10 mouse cellular contexts compared by ENCODE assay signal in genomic region chr12:36314446-36314845, GRCm38 (mm10). TPM values are rescaled to one million over a fixed set of nuclear protein-coding genes. Genes with fewer than 3 reads are reported as not detected.
DNase-seq lines count a peak whose midpoint lies in the region; ATAC-seq lines count a peak whose summit lies in the region.
"Had no signal": no experiment of that assay in that cellular context is flagged by ENCODE, and none has a peak within 500 bp of the region (broad histone marks: within the 10 kb centered on the region; RNA-seq: fewer than 3 reads in every experiment).

No protein-coding gene starts in this region.

- H3K4me2 ChIP-seq in kidney, embryonic 16.5 days (replicated peaks; ENCODE audit: low read depth, low read length) = peak overlapping the region; percentile 26
- peak overlapping the region; percentile 76 for H3K4me2 ChIP-seq in embryonic facial prominence, embryonic 14.5 days (ENCODE audit: low read depth, low read length)
- peak overlapping the region; percentile 34 for H3K4me2 ChIP-seq in hindbrain, embryonic 13.5 days
- peak overlapping the region; percentile 37 for H3K4me2 ChIP-seq in midbrain, embryonic 15.5 days

- no peaks in the 10 kb centered on the region for H3K36me3 ChIP-seq in kidney, embryonic 16.5 days (ENCODE audit: insufficient read depth, low read length)
- H3K36me3 ChIP-seq in embryonic facial prominence, embryonic 14.5 days (ENCODE audit: control insufficient read depth, insufficient read depth, low read length) = no peaks in the 10 kb centered on the region
- no peaks in the 10 kb centered on the region for H3K36me3 ChIP-seq in hindbrain, embryonic 13.5 days
- H3K36me3 ChIP-seq in midbrain, embryonic 15.5 days (replicated peaks) = no peaks in the 10 kb centered on the region

- DNase-seq in kidney, postnatal 14 days = no peak
- no peak for DNase-seq in embryonic facial prominence, embryonic 14.5 days (ENCODE audit: low spot score)
- DNase-seq in left cerebral cortex, postnatal 36 days (ENCODE audit: low spot score in 2 of 2) = no peak
- DNase-seq in spleen, postnatal 36 days (ENCODE audit: low spot score in 2 of 2) = no peak
- DNase-seq: cerebellum, postnatal 10 days; lung, postnatal 14 days had no signal

- H3K27ac ChIP-seq in kidney, embryonic 16.5 days (ENCODE audit: low read length) = peak overlapping the region; percentile 4
- peak overlapping the region; percentile 86 for H3K27ac ChIP-seq in embryonic facial prominence, embryonic 14.5 days (replicated peaks; ENCODE audit: low read depth, low read length)
- no peak overlapping the region for H3K27ac ChIP-seq in hindbrain, embryonic 13.5 days
- H3K27ac ChIP-seq in midbrain, embryonic 15.5 days = no peak overlapping the region

- H3K27me3 ChIP-seq in kidney, embryonic 16.5 days (ENCODE audit: insufficient read depth, low read length) = no peaks in the 10 kb centered on the region
- no peaks in the 10 kb centered on the region for H3K27me3 ChIP-seq in embryonic facial prominence, embryonic 14.5 days (replicated peaks; ENCODE audit: control insufficient read depth, insufficient read depth, low read length)
- H3K27me3 ChIP-seq in hindbrain, embryonic 13.5 days = 0 out of 2 replicates have a peak, but pooled peaks cover 10% of the 10 kb centered on the region
- H3K27me3 ChIP-seq in midbrain, embryonic 15.5 days (replicated peaks) = 0 out of 2 replicates have a peak, but pooled peaks cover 6% of the 10 kb centered on the region

- H3K4me3 ChIP-seq in kidney, embryonic 16.5 days (ENCODE audit: low read length) = peak overlapping the region; percentile 37
- peak overlapping the region; percentile 51 for H3K4me3 ChIP-seq in embryonic facial prominence, embryonic 14.5 days (ENCODE audit: low read depth, low read length)
- H3K4me3 ChIP-seq in hindbrain, embryonic 13.5 days = peak overlapping the region; percentile 10; the same call in 1 of the 2 replicates
- peak overlapping the region; percentile 21 for H3K4me3 ChIP-seq in midbrain, embryonic 15.5 days

- peaks cover 10% of the 10 kb centered on the region; the same call in 1 of the 2 replicates for H3K4me1 ChIP-seq in kidney, embryonic 16.5 days (ENCODE audit: insufficient read depth, low read length)
- peaks cover 6% of the 10 kb centered on the region; the same call in 1 of the 2 replicates for H3K4me1 ChIP-seq in embryonic facial prominence, embryonic 14.5 days (ENCODE audit: control insufficient read depth, insufficient read depth, low read length)
- H3K4me1 ChIP-seq in hindbrain, embryonic 13.5 days (replicated peaks) = peaks cover 12% of the 10 kb centered on the region; the same call in 1 of the 2 replicates
- H3K4me1 ChIP-seq in midbrain, embryonic 15.5 days = peaks cover 18% of the 10 kb centered on the region

- peak overlapping the region; percentile 49 for H3K9ac ChIP-seq in kidney, embryonic 16.5 days (replicated peaks; ENCODE audit: low read length)
- H3K9ac ChIP-seq in embryonic facial prominence, embryonic 14.5 days (ENCODE audit: low read depth, low read length) = peak overlapping the region; percentile 62
- 0 out of 2 replicates have a peak overlapping the region, but pooled peaks have one; percentile 25 for H3K9ac ChIP-seq in hindbrain, embryonic 13.5 days
- H3K9ac ChIP-seq in midbrain, embryonic 15.5 days = no peak overlapping the region

- WGBS in kidney, embryonic 16.5 days = 66% methylated on average over 7 of the region's 7 CpGs
- WGBS in embryonic facial prominence, embryonic 14.5 days = 19% methylated on average over 7 of the region's 7 CpGs
- 73% methylated on average over 7 of the region's 7 CpGs for whole genome bisulfite sequencing in hindbrain, embryonic 13.5 days
- 53% methylated on average over 7 of the region's 7 CpGs for WGBS in midbrain, embryonic 15.5 days

- no peak for ATAC-seq in kidney, embryonic 16.5 days (ENCODE audit: low FRiP score, low TSS enrichment)
- no peak for ATAC-seq in embryonic facial prominence, embryonic 14.5 days (ENCODE audit: low read depth)
- no peak for ATAC-seq in hindbrain, embryonic 13.5 days (ENCODE audit: low FRiP score)
- ATAC-seq in midbrain, embryonic 15.5 days (replicated peaks) = no peak
- no peak for ATAC-seq in monocyte, adult 5-6 weeks (replicated peaks; ENCODE audit: insufficient number of reproducible peaks, low FRiP score, low TSS enrichment, poor library complexity, severe bottlenecking)

- intact Hi-C loops in left cerebral cortex, postnatal 36 days (cut with DNase I) = no loop called here

- no peaks in the 10 kb centered on the region for H3K9me3 ChIP-seq in kidney, embryonic 16.5 days (ENCODE audit: low read length)
- no peaks in the 10 kb centered on the region for H3K9me3 ChIP-seq in embryonic facial prominence, embryonic 14.5 days (ENCODE audit: control insufficient read depth, low read length)
- no peaks in the 10 kb centered on the region for H3K9me3 ChIP-seq in hindbrain, embryonic 13.5 days
- no peaks in the 10 kb centered on the region for H3K9me3 ChIP-seq in midbrain, embryonic 15.5 days

RNA-seq across cellular contexts. Expression of gene Sostdc1, which starts 0.5 kb away (rescaled TPM):
- polyA plus RNA-seq in kidney, embryonic 16.5 days (2015; fragmentation: Nextera tagmentation; extraction: Ambion mirVana) = 161 and 163 TPM in 2 replicates
- 82.8 and 83.5 TPM in 2 replicates for polyA plus RNA-seq in embryonic facial prominence, embryonic 14.5 days (2014; fragmentation: Nextera tagmentation; extraction: Ambion mirVana)
- 11.2 and 21.2 TPM in 2 replicates for polyA plus RNA-seq in hindbrain, embryonic 13.5 days (2015; fragmentation: Nextera tagmentation; extraction: Ambion mirVana)
- 6.8 and 8.1 TPM in 2 replicates for polyA plus RNA-seq in midbrain, embryonic 15.5 days (2015; fragmentation: Nextera tagmentation; extraction: Ambion mirVana)
- total RNA-seq in left cerebral cortex, postnatal 36 days (2021) = 1 to 10 TPM; 1.3 TPM
- not detected in 3 replicates for total RNA-seq in monocyte, adult 5-6 weeks (2017)

Comparison
In these comparisons a context has a peak if more than half of its experiments do, and no peak if none do; other contexts are left out.
1. H3K27ac ChIP-seq: peak in kidney, embryonic 16.5 days (single experiment) and embryonic facial prominence, embryonic 14.5 days (single experiment); none in hindbrain, embryonic 13.5 days (single experiment) and midbrain, embryonic 15.5 days (single experiment).
2. H3K4me2 ChIP-seq: peak in every context shown above with its lines; median percentile 76 in embryonic facial prominence, embryonic 14.5 days; 37 in midbrain, embryonic 15.5 days; 34 in hindbrain, embryonic 13.5 days; 26 in kidney, embryonic 16.5 days.
3. Peak in every context shown above with its lines, with median percentiles within 50 percentile points of each other: H3K4me3 ChIP-seq.